Comparison of ENCODE assay signal across 26 mouse cellular contexts in the genomic region with DNA sequence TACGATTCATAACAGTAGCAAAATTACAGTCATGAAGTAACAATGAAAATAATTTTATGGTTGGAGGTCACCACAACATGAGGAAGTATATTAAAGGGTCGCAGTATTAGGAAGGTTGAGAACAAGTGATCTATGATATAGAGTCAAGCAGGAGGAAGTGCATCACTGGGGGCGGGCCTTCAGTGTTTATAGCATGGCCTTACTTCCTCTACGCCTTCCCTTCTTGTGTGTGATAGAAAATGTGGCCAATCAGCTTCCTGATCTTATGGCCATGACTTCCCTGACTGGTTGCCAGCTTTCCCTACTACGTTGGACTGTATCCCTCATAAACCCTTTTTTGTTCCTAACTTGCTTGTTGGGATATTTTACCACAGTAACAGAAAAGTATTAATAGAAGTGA. TPM values are rescaled to one million over a fixed set of nuclear protein-coding genes. Genes with fewer than 3 reads are reported as not detected.
A peak's percentile ranks its signal among the peaks of the same experiment; 100 is the strongest.
DNase-seq lines count a peak whose midpoint lies in the region; ATAC-seq lines count a peak whose summit lies in the region.
"Had no signal": no experiment of that assay in that cellular context is flagged by ENCODE, and none has a peak within 500 bp of the region (broad histone marks: within the 10 kb centered on the region; RNA-seq: fewer than 3 reads in every experiment).

No protein-coding gene starts in this region.

- DNase-seq in 416B (ENCODE audit: low read depth), result peak; percentile 48
- peak; percentile 73 for DNase-seq in CD4-positive, CD25-positive, alpha-beta regulatory T cell, adult 2 months (ENCODE audit: low read depth, low spot score)
- peak; percentile 65 for DNase-seq in naive thymus-derived CD4-positive, alpha-beta T cell, adult 2 months (ENCODE audit: low read depth)
- no peak for DNase-seq in adrenal gland, postnatal 14 days
- no peak for DNase-seq in heart, adult 11 months
- no peak for DNase-seq in layer of hippocampus, adult 11-12 months (ENCODE audit: low spot score)
- DNase-seq: adrenal gland, adult 8-10 months; cerebellum, adult 2 months; cerebellum, postnatal 36 days; heart, adult 18-20 months; heart, postnatal 10 days; kidney, adult 2 months; kidney, postnatal 25 days; layer of hippocampus, postnatal 36 days; lung, postnatal 4 days; right cerebral cortex, postnatal 14 days; spleen, adult 18-20 months had no signal

- peak; percentile 70 for ATAC-seq in granulocyte monocyte progenitor cell, adult 5-6 weeks (replicated peaks; ENCODE audit: poor library complexity, severe bottlenecking)
- ATAC-seq: forebrain, embryonic 14.5 days; hindbrain, embryonic 16.5 days had no signal

RNA-seq across cellular contexts. Expression of a gene that starts 5.4 kb away (rescaled TPM):
- 3.4 TPM in 1 of 2 replicates, not detected in the other for total RNA-seq in granulocyte monocyte progenitor cell, adult 5-6 weeks (2014; fragmentation: Nextera tagmentation)
- total RNA-seq in granulocyte monocyte progenitor cell, adult 5-6 weeks (2017), result not detected in 2 replicates
- 0.41 and 0.75 TPM in 2 replicates for total RNA-seq in adrenal gland, postnatal 14 days (2021)
- total RNA-seq: adrenal gland, adult 8-10 months; gastrocnemius, adult 8-10 months; layer of hippocampus, postnatal 36 days; left cerebral cortex, postnatal 10 days; midbrain, postnatal 0 days had no signal

RNA-seq across cellular contexts. Expression of a gene that starts 20.0 kb away (rescaled TPM):
- total RNA-seq in granulocyte monocyte progenitor cell, adult 5-6 weeks (2014; fragmentation: Nextera tagmentation), result not detected in 2 replicates
- not detected in 2 replicates for total RNA-seq in granulocyte monocyte progenitor cell, adult 5-6 weeks (2017)
- total RNA-seq in adrenal gland, postnatal 14 days (2021), result not detected in 2 replicates
- total RNA-seq: adrenal gland, adult 8-10 months; gastrocnemius, adult 8-10 months; heart, adult 18-20 months; heart, postnatal 10 days; layer of hippocampus, adult 8-10 months; layer of hippocampus, postnatal 36 days; left cerebral cortex, postnatal 10 days; liver, adult 2 months; midbrain, postnatal 0 days; neutrophil, adult 5-6 weeks had no signal

RNA-seq across cellular contexts. Expression of a gene that starts 24.2 kb away (rescaled TPM):
- total RNA-seq in granulocyte monocyte progenitor cell, adult 5-6 weeks (2014; fragmentation: Nextera tagmentation), result 10.7 and 32.3 TPM in 2 replicates
- 10.9 and 11.3 TPM in 2 replicates for total RNA-seq in granulocyte monocyte progenitor cell, adult 5-6 weeks (2017)
- 31.0 and 34.1 TPM in 2 replicates for total RNA-seq in adrenal gland, postnatal 14 days (2021)

RNA-seq across cellular contexts. Expression of a gene that starts 46.1 kb away (rescaled TPM):
- total RNA-seq in granulocyte monocyte progenitor cell, adult 5-6 weeks (2014; fragmentation: Nextera tagmentation), result not detected in 2 replicates
- total RNA-seq in granulocyte monocyte progenitor cell, adult 5-6 weeks (2017), result not detected in 2 replicates
- total RNA-seq in adrenal gland, postnatal 14 days (2021), result not detected in 2 replicates
- total RNA-seq: adrenal gland, adult 8-10 months; gastrocnemius, adult 8-10 months; heart, adult 18-20 months; heart, postnatal 10 days; layer of hippocampus, adult 8-10 months; layer of hippocampus, postnatal 36 days; left cerebral cortex, postnatal 10 days; liver, adult 2 months; midbrain, postnatal 0 days; neutrophil, adult 5-6 weeks had no signal

RNA-seq across cellular contexts. Expression of a gene that starts 57.4 kb away (rescaled TPM):
- not detected in 2 replicates for total RNA-seq in granulocyte monocyte progenitor cell, adult 5-6 weeks (2014; fragmentation: Nextera tagmentation)
- not detected in 2 replicates for total RNA-seq in granulocyte monocyte progenitor cell, adult 5-6 weeks (2017)
- total RNA-seq in adrenal gland, postnatal 14 days (2021), result not detected in 2 replicates
- total RNA-seq: adrenal gland, adult 8-10 months; gastrocnemius, adult 8-10 months; heart, adult 18-20 months; heart, postnatal 10 days; layer of hippocampus, adult 8-10 months; layer of hippocampus, postnatal 36 days; left cerebral cortex, postnatal 10 days; liver, adult 2 months had no signal

Comparison
In these comparisons a context has a peak if more than half of its experiments do, and no peak if none do; other contexts are left out.
1. DNase-seq: peak in 416B (single experiment), CD4-positive, CD25-positive, alpha-beta regulatory T cell, adult 2 months (single experiment) and naive thymus-derived CD4-positive, alpha-beta T cell, adult 2 months (single experiment); none in adrenal gland, postnatal 14 days (single experiment), heart, adult 11 months (single experiment) and layer of hippocampus, adult 11-12 months (single experiment).